Mouse (Mus musculus) layer of hippocampus, adult 18-20 months (tissue): ENCODE results near the gene Atrip. TPM values are rescaled to one million over a fixed set of nuclear protein-coding genes. Genes with fewer than 3 reads are reported as not detected.

Experiments used
- total RNA-seq, 2 experiments: library from RNA; stranded (reverse); gene quantifications; 2 replicates each; pipeline ENCODE4 v1.2.3; 2021

The Atrip gene
- total RNA-seq, 2 experiments from 2014 or later = 23.7 to 28.0 TPM

Other genes with a start within 250 kb of the Atrip start
- gene Celsr3, start 247.8 kb downstream of the Atrip start, total RNA-seq = 10 to 100 TPM; 54.6 to 58.6 TPM
- 10 to 100 TPM; 13.8 to 16.1 TPM for gene Slc26a6, start 220.8 kb downstream of the Atrip start, total RNA-seq
- not detected for gene Tmem89, start 159.5 kb downstream of the Atrip start, total RNA-seq
- gene Uqcrc1, start 137.5 kb downstream of the Atrip start, total RNA-seq = 100 to 1,000 TPM; 346 to 356 TPM
- gene Col7a1, start 120.5 kb downstream of the Atrip start, total RNA-seq = 1 to 10 TPM; 1.9 to 2.3 TPM
- gene Ucn2, start 88.1 kb downstream of the Atrip start, total RNA-seq = under 1 TPM; 0.47 to 0.76 TPM
- 10 to 100 TPM; 12.1 to 17.5 TPM for gene Pfkfb4, start 82.3 kb downstream of the Atrip start, total RNA-seq
- gene Shisa5, start 35.6 kb downstream of the Atrip start, total RNA-seq = 10 to 100 TPM; 46.0 to 56.0 TPM
- gene Trex1, start 14.4 kb downstream of the Atrip start, total RNA-seq = 10 to 100 TPM; 14.6 to 16.6 TPM
- 1 to 10 TPM; 8.7 to 9.3 TPM for gene Ccdc51, start 8.4 kb upstream of the Atrip start, total RNA-seq
- 100 to 1,000 TPM; 286 to 308 TPM for gene Tma7, start 8.5 kb upstream of the Atrip start, total RNA-seq
- 10 to 100 TPM; 70.4 to 76.5 TPM for gene Plxnb1, start 21.3 kb upstream of the Atrip start, total RNA-seq
- not detected for gene Fbxw21, start 87.9 kb upstream of the Atrip start, total RNA-seq
- not detected for gene Fbxw13, start 121.9 kb upstream of the Atrip start, total RNA-seq
- gene Fbxw20, start 160.6 kb upstream of the Atrip start, total RNA-seq = not detected
- gene Fbxw14, start 213.6 kb upstream of the Atrip start, total RNA-seq = not detected